Mouse (Mus musculus): ENCODE results near the gene Ggta1.

DNA sequence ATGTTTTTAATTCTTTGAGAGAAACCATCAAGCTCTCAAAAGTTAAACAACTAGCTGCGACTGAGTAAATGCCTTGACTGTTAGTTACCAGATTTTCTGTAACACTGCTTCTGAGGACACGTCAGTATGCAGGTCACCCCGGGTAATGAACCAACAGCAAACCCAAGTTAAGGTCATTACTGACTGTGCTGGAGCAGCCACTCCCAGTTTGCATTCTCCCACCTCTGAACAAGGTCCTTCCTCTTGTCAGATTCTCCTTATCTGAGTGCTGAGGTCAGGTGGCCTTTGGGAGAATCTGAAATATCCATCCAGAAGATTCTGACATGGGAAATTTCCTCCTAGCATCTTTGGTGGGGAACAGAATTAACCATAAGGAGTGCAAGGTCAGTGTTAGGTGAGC lies 4.8 kb upstream of the Ggta1 start:
- TF ChIP-seq POLR2A (IDR thresholded peaks at IDR 0.05; ENCODE audit: extremely low read depth, insufficient read depth, low read length) (no peak), CTCF (IDR thresholded peaks at IDR 0.05; ENCODE audit: extremely low read depth, insufficient read depth, low read length) (no peak)
